Mouse (Mus musculus): Measurements from ENCODE around the gene Epb41l2. TPM values are rescaled to one million over a fixed set of nuclear protein-coding genes. Genes with fewer than 3 reads are reported as not detected.

Gene Epb41l2
- total and polyA plus RNA-seq, 2 experiments from 2014 or later = 21.6 to 50.1 TPM

DNA sequence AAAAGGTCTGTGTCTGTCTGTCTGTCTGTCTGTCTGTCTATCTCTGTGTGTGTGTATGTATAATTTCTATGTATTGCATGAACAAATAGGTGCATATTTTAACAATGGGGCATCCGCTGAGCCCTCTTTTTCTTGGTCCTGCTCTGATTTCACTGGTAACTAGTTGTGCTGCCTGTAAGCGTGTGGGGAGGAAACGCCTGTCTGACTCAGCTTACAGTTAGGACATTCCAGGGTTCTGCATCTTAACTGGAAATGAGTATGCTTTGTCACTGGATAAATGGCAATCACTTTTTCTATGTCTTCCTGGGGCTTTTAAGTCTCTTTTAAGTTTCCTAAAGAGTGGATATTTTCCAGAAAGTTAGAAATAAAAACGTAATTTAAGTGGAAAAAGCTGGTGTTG is 98.4 kb downstream of the Epb41l2 start:
- Histone ChIP-seq H3K9ac (replicated peaks; ENCODE audit: low read depth, low read length) (no peak overlapping the region), H3K27ac (ENCODE audit: low read depth) (no peak overlapping the region), H3K36me3 (replicated peaks; ENCODE audit: control insufficient read depth, insufficient read depth, low read length) (peaks cover 16% of the 10 kb centered on the region), H3K27me3 (ENCODE audit: control insufficient read depth, insufficient read depth, low read length) (no peaks in the 10 kb centered on the region), H3K9me3 (replicated peaks; ENCODE audit: control insufficient read depth, low read length) (no peaks in the 10 kb centered on the region), H3K4me2 (ENCODE audit: low read depth, low read length) (no peak overlapping the region), H3K4me3 (ENCODE audit: low read depth, low read length) (no peak overlapping the region), H3K4me1 (ENCODE audit: control insufficient read depth, insufficient read depth) (no peaks in the 10 kb centered on the region; the same call in 1 of the 2 replicates)
- TF ChIP-seq EP300 (IDR thresholded peaks at IDR 0.05; ENCODE audit: low read depth) (no peak), CTCF (IDR thresholded peaks at IDR 0.05; ENCODE audit: low read depth) (no peak)
- 76% methylated on average over 4 of the region's 4 CpGs for WGBS
- DNase-seq (ENCODE audit: low spot score) (no peak), ATAC-seq (ENCODE audit: insufficient read depth, low read depth) (no peak)

DNA sequence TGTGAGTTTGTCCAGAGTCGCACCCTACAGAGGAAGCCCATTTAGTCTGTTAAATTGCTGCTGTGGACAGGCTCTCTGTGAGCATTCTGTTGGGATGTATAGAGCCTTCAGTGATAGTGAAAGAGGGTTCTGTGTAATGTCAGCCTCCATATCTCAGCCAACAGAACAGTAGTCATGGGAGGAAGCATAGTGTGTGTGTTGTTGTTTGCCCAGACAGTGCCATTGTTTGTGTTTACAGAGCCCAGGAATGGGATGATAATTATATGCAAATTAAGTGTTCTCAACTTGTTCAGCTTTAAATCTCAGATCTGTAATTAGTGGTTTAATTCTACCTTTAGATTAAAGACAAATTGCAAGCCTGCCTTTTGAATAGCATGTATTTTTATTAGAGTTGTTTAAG is 102.2 kb downstream of the Epb41l2 start:
- Histone ChIP-seq H3K4me3 (ENCODE audit: low read depth, low read length) (no peak overlapping the region), H3K27ac (ENCODE audit: low read depth) (no peak overlapping the region), H3K9ac (replicated peaks; ENCODE audit: low read depth, low read length) (no peak overlapping the region), H3K36me3 (replicated peaks; ENCODE audit: control insufficient read depth, insufficient read depth, low read length) (peaks cover 4% of the 10 kb centered on the region), H3K4me2 (ENCODE audit: low read depth, low read length) (no peak overlapping the region), H3K9me3 (replicated peaks; ENCODE audit: control insufficient read depth, low read length) (no peaks in the 10 kb centered on the region), H3K4me1 (ENCODE audit: control insufficient read depth, insufficient read depth) (no peaks in the 10 kb centered on the region; the same call in none of the 2 replicates), H3K27me3 (ENCODE audit: control insufficient read depth, insufficient read depth, low read length) (no peaks in the 10 kb centered on the region)
- WGBS = 20% methylated on average over 1 of the region's 1 CpGs
- TF ChIP-seq EP300 (IDR thresholded peaks at IDR 0.05; ENCODE audit: low read depth) (no peak), CTCF (IDR thresholded peaks at IDR 0.05; ENCODE audit: low read depth) (no peak)
- ATAC-seq (ENCODE audit: insufficient read depth, low read depth) (no peak), DNase-seq (ENCODE audit: low spot score) (no peak)

DNA sequence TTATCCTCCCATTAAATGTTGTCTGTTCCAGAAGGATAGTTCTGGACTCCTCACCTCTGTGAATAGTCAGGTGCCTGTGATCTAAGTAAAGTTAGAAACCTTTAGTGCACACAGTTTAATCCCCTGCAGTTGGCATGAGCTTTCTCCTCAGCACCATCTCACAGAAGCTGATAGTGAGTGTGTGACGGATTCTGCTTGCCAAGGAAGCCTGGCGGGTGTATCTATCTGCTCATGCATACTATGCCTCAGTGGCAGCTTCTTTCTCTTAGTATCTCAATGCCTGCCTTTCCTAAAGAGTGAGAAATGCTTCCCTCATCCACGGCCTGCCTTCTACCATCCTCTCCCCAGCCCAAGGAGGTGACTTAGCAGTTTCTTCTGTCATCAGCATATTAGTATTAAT is 103.1 kb downstream of the Epb41l2 start:
- H3K4me3 ChIP-seq (ENCODE audit: low read depth, low read length) = no peak overlapping the region
- no peak overlapping the region for H3K27ac ChIP-seq (ENCODE audit: low read depth)
- no peaks in the 10 kb centered on the region for H3K27me3 ChIP-seq (ENCODE audit: control insufficient read depth, insufficient read depth, low read length)
- WGBS = 46% methylated on average over 3 of the region's 3 CpGs
- H3K4me1 ChIP-seq (ENCODE audit: control insufficient read depth, insufficient read depth) = no peaks in the 10 kb centered on the region; the same call in none of the 2 replicates
- peaks cover 4% of the 10 kb centered on the region; the same call in 1 of the 2 replicates for H3K36me3 ChIP-seq (replicated peaks; ENCODE audit: control insufficient read depth, insufficient read depth, low read length)
- H3K4me2 ChIP-seq (ENCODE audit: low read depth, low read length) = no peak overlapping the region
- TF ChIP-seq EP300 (IDR thresholded peaks at IDR 0.05; ENCODE audit: low read depth) = no peak
- no peak for TF ChIP-seq CTCF (IDR thresholded peaks at IDR 0.05; ENCODE audit: low read depth)
- no peak for ATAC-seq (ENCODE audit: insufficient read depth, low read depth)
- H3K9ac ChIP-seq (replicated peaks; ENCODE audit: low read depth, low read length) = no peak overlapping the region; the same call in 1 of the 2 replicates
- DNase-seq (ENCODE audit: low spot score) = no peak
- no peaks in the 10 kb centered on the region for H3K9me3 ChIP-seq (replicated peaks; ENCODE audit: control insufficient read depth, low read length)

DNA sequence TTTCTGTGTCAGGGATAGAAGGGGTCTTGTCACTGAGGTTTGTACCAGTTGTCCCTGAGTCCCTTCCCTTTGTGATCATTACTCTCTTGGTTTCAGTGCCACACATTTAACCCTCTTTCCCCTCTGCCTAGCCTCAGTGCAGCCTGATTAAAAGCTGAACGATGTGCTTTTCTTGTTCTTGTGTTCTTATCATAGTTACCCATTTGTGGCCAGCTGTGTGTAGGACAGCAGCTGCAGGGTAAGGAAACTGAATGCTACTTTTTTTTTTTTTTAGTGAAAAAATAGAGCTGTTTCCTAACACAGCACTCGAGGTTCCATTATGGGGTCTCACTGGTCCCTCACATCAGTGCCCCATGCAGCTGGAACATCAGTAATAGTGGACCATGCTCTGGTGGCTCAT is 106.9 kb downstream of the Epb41l2 start:
- H3K36me3 ChIP-seq (replicated peaks; ENCODE audit: control insufficient read depth, insufficient read depth, low read length) = peaks cover 17% of the 10 kb centered on the region; the same call in 1 of the 2 replicates
- DNase-seq (ENCODE audit: low spot score) (no peak), ATAC-seq (ENCODE audit: insufficient read depth, low read depth) (no peak; the same call in 1 of the 2 replicates)
- H3K9ac ChIP-seq (replicated peaks; ENCODE audit: low read depth, low read length) = no peak overlapping the region
- no peaks in the 10 kb centered on the region; the same call in none of the 2 replicates for H3K4me1 ChIP-seq (ENCODE audit: control insufficient read depth, insufficient read depth)
- no peak overlapping the region; the same call in 1 of the 2 replicates for H3K27ac ChIP-seq (ENCODE audit: low read depth)
- H3K4me3 ChIP-seq (ENCODE audit: low read depth, low read length) = no peak overlapping the region
- WGBS = 18% methylated on average over 2 of the region's 2 CpGs
- TF ChIP-seq EP300 (IDR thresholded peaks at IDR 0.05; ENCODE audit: low read depth) (no peak), CTCF (IDR thresholded peaks at IDR 0.05; ENCODE audit: low read depth) (no peak)
- no peaks in the 10 kb centered on the region for H3K27me3 ChIP-seq (ENCODE audit: control insufficient read depth, insufficient read depth, low read length)
- H3K9me3 ChIP-seq (replicated peaks; ENCODE audit: control insufficient read depth, low read length) = no peaks in the 10 kb centered on the region
- no peak overlapping the region for H3K4me2 ChIP-seq (ENCODE audit: low read depth, low read length)

- DNase-seq (ENCODE audit: low spot score) = no peak
- H3K27ac ChIP-seq (ENCODE audit: low read depth) = no peak overlapping the region
- no peaks in the 10 kb centered on the region for H3K4me1 ChIP-seq (ENCODE audit: control insufficient read depth, insufficient read depth)
- no peaks in the 10 kb centered on the region for H3K27me3 ChIP-seq (ENCODE audit: control insufficient read depth, insufficient read depth, low read length)
- no peaks in the 10 kb centered on the region for H3K9me3 ChIP-seq (replicated peaks; ENCODE audit: control insufficient read depth, low read length)
- TF ChIP-seq EP300 (IDR thresholded peaks at IDR 0.05; ENCODE audit: low read depth) (no peak), CTCF (IDR thresholded peaks at IDR 0.05; ENCODE audit: low read depth) (no peak)
- ATAC-seq (ENCODE audit: insufficient read depth, low read depth) = no peak
- H3K4me3 ChIP-seq (ENCODE audit: low read depth, low read length) = no peak overlapping the region
- H3K9ac ChIP-seq (replicated peaks; ENCODE audit: low read depth, low read length) = no peak overlapping the region
- 89% methylated on average over 2 of the region's 2 CpGs for WGBS
- H3K4me2 ChIP-seq (ENCODE audit: low read depth, low read length) = no peak overlapping the region
- H3K36me3 ChIP-seq (replicated peaks; ENCODE audit: control insufficient read depth, insufficient read depth, low read length) = peaks cover 29% of the 10 kb centered on the region
These were observed 112.3 kb downstream of the Epb41l2 start for GRCm38 (mm10) chr10:25471944-25472343.

- 92% methylated on average over 3 of the region's 3 CpGs for WGBS
- DNase-seq (ENCODE audit: low spot score) (no peak), ATAC-seq (ENCODE audit: insufficient read depth, low read depth) (no peak)
- Histone ChIP-seq H3K27me3 (ENCODE audit: control insufficient read depth, insufficient read depth, low read length) (no peaks in the 10 kb centered on the region), H3K4me2 (ENCODE audit: low read depth, low read length) (no peak overlapping the region), H3K9ac (replicated peaks; ENCODE audit: low read depth, low read length) (no peak overlapping the region), H3K4me1 (ENCODE audit: control insufficient read depth, insufficient read depth) (no peaks in the 10 kb centered on the region), H3K36me3 (replicated peaks; ENCODE audit: control insufficient read depth, insufficient read depth, low read length) (peaks cover 31% of the 10 kb centered on the region), H3K4me3 (ENCODE audit: low read depth, low read length) (no peak overlapping the region), H3K27ac (ENCODE audit: low read depth) (no peak overlapping the region), H3K9me3 (replicated peaks; ENCODE audit: control insufficient read depth, low read length) (no peaks in the 10 kb centered on the region)
- TF ChIP-seq CTCF (IDR thresholded peaks at IDR 0.05; ENCODE audit: low read depth) (no peak), EP300 (IDR thresholded peaks at IDR 0.05; ENCODE audit: low read depth) (no peak)
These were observed 120.1 kb downstream of the Epb41l2 start for GRCm38 (mm10) chr10:25479716-25480115.
